Mouse (Mus musculus): ENCODE results near the gene Wtip. TPM values are rescaled to one million over a fixed set of nuclear protein-coding genes. Genes with fewer than 3 reads are reported as not detected.
"Not testable (repeated sequence)": the region's sequence is repeated elsewhere in the genome, so short reads cannot be mapped to it uniquely, and the experiment has no call there.

The Wtip gene
- 0.07 and 0.09 TPM in 2 replicates for polyA plus RNA-seq (2012)

DNA sequence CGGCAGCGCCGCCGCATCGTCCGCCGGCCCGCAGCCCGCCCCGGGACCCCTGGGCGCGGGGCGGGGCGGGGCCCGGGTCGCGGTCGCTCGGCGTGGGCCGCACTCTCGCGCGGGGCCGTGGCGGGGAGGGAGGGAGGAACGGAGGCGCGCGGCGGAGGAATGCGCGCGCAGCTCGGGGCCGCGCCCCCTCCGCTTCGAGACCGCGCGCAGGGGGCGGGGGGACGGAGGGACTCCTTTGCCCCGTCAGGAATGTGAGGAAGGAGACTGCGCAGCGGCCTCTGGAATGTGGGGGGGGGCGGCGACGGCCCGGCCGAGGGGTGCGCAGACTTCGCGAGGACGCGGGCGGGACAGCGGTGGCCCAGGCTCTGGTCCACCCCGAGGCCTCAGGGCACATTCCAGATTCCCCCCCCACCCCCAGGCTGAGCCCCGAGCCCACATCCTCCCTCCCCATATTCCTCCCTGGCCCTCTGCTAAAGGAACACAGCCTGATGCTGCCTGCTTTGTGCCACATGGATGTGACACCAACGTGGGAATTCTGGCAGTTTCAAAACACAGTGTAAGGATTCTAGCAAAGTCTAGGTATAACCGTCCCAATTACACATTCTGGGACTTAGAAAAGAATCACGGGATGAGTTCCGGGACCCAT lies at the start of gene Wtip:
Gene Wtip (minus strand): TSS at position 152 of the 646 bp plus-strand sequence.
- Histone ChIP-seq H3K36me3 (ENCODE audit: control insufficient read depth) (no peaks in the 10 kb centered on the region), H3K27me3 (ENCODE audit: control insufficient read depth) (peaks cover 55% of the 10 kb centered on the region), H3K4me1 (ENCODE audit: control insufficient read depth) (no peaks in the 10 kb centered on the region), H3K4me3 (replicated peaks) (peak within 1 kb of the TSS; percentile 49), H3K9me3 (ENCODE audit: control insufficient read depth, low read length) (no peaks in the 10 kb centered on the region)
- no peak for TF ChIP-seq TAL1 (IDR thresholded peaks at IDR 0.05; ENCODE audit: low read length)
- no peak for TF ChIP-seq GATA1 (IDR thresholded peaks at IDR 0.05; ENCODE audit: low read length)

DNA sequence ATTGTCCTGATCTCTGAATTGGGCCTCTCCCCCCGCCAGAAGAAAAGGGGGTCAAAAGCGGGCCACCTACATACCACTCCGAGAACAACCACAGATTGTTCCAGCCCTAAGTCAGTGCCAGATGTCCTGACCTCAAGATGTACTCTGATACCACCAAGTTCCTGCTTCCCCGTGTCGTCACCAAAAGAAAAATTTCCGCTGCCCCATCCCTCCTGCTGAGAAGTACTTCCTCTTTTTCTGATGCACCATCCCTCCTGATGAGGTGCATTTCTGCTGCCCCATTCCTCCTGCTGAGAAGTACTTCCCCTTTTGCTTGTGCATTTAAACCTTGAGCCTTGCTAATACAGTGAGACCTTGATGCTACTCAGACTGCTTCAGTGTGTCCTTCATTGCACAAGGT lies 43.2 kb upstream of the Wtip start:
- not testable (repeated sequence) for H3K4me1 ChIP-seq (ENCODE audit: control insufficient read depth); H3K9me3 ChIP-seq (ENCODE audit: control insufficient read depth, low read length); H3K27me3 ChIP-seq (ENCODE audit: control insufficient read depth); H3K4me3 ChIP-seq (replicated peaks); H3K36me3 ChIP-seq (ENCODE audit: control insufficient read depth)

DNA sequence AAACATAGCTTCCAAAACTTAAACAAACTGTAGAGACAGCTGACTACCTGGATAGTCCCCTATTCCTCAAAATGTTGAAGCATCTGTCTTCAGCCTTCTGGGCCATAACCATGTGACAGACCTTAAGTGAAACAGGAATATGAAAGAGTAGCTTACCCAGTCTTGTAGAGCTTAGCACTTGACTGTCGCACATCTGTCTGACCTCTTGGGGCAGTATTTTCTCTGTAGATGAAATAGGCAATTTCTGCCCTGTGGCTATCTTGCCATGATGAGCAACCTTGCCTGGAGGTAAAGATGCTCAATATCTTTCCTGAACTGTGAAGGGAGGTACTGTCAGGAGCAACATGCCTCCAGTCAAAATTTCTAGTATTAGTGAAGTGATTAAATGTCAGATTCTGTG lies 39.2 kb upstream of the Wtip start:
- Histone ChIP-seq H3K4me1 (ENCODE audit: control insufficient read depth) (peaks cover 12% of the 10 kb centered on the region), H3K36me3 (ENCODE audit: control insufficient read depth) (no peaks in the 10 kb centered on the region), H3K9me3 (ENCODE audit: control insufficient read depth, low read length) (peaks cover 5% of the 10 kb centered on the region), H3K27me3 (ENCODE audit: control insufficient read depth) (no peaks in the 10 kb centered on the region; the same call in 1 of the 2 replicates), H3K4me3 (replicated peaks) (no peak overlapping the region)
- TF ChIP-seq TAL1 (IDR thresholded peaks at IDR 0.05; ENCODE audit: low read length) (no peak), GATA1 (IDR thresholded peaks at IDR 0.05; ENCODE audit: low read length) (no peak)

DNA sequence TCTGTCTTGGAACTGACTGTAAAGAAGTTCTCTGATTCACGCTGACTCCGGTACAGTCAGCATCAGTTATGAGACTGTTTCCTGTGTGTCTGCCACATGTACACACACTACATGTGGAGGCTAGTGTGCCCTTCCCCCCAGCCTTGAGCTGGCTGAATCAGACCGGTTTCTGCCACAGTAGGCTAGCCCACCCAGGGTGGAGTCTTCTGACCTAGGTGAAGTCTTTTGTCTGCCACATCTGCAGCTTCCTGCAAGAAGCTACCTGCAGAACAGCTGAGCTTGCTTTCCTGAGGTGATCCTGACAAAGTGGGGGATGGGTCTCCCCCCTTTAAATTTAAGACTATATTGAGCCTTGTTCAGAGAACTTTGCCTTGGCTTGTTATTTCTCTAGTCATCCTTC lies 36.4 kb upstream of the Wtip start, which contains the start of gene Uba2:
Gene Uba2 (minus strand): TSS at position 146 of the 400 bp plus-strand sequence.
- Histone ChIP-seq H3K4me3 (replicated peaks) (peak within 1 kb of the TSS; percentile 99), H3K36me3 (ENCODE audit: control insufficient read depth) (peaks cover 21% of the 10 kb centered on the region), H3K27me3 (ENCODE audit: control insufficient read depth) (no peaks in the 10 kb centered on the region; the same call in 1 of the 2 replicates), H3K9me3 (ENCODE audit: control insufficient read depth, low read length) (no peaks in the 10 kb centered on the region), H3K4me1 (ENCODE audit: control insufficient read depth) (peaks cover 25% of the 10 kb centered on the region)
- no peak for TF ChIP-seq TAL1 (IDR thresholded peaks at IDR 0.05; ENCODE audit: low read length)

DNA sequence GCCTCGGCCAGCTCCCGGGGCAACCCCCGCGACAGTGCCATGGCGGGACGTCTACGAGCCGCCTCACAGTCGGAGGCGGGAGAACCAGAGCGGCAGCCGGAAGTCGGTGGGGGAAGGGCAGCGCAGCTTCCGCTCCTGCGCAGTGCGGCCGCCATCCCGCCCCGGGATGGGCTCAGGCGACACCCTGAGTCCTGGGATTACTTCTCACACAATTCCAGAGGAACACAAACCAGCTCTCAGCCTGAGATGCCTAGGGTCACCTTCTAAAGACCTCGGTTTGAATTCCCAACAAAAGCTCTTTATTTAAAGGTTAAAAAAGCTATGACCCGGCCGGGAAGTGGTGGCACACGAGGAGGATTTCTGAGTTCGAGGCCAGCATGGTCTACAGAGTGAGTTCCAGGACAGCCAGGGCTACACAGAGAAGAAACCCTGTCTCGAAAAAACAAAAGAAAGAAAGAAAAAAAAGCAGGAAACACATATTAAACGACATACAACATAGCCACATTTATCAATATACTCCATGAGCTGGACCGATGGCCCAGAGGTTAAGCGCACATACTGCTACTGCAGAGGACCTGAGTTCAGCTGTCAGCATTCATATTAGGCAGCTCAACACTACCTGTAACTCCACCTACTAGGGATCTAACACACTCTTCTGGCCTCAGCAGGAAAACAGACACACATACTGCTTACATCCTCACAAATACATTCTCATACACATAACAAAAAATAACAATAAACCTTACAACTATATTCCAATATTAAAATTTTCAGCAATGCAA lies 35.6 kb upstream of the Wtip start:
- H3K36me3 ChIP-seq (ENCODE audit: control insufficient read depth): peaks cover 28% of the 10 kb centered on the region
- peaks cover 25% of the 10 kb centered on the region for H3K4me1 ChIP-seq (ENCODE audit: control insufficient read depth)
- H3K9me3 ChIP-seq (ENCODE audit: control insufficient read depth, low read length): no peaks in the 10 kb centered on the region
- peak overlapping the region; percentile 99 for H3K4me3 ChIP-seq (replicated peaks)
- no peaks in the 10 kb centered on the region; the same call in 1 of the 2 replicates for H3K27me3 ChIP-seq (ENCODE audit: control insufficient read depth)
- TF ChIP-seq TAL1 (IDR thresholded peaks at IDR 0.05; ENCODE audit: low read length): no peak
- no peak for TF ChIP-seq GATA1 (IDR thresholded peaks at IDR 0.05; ENCODE audit: low read length)

DNA sequence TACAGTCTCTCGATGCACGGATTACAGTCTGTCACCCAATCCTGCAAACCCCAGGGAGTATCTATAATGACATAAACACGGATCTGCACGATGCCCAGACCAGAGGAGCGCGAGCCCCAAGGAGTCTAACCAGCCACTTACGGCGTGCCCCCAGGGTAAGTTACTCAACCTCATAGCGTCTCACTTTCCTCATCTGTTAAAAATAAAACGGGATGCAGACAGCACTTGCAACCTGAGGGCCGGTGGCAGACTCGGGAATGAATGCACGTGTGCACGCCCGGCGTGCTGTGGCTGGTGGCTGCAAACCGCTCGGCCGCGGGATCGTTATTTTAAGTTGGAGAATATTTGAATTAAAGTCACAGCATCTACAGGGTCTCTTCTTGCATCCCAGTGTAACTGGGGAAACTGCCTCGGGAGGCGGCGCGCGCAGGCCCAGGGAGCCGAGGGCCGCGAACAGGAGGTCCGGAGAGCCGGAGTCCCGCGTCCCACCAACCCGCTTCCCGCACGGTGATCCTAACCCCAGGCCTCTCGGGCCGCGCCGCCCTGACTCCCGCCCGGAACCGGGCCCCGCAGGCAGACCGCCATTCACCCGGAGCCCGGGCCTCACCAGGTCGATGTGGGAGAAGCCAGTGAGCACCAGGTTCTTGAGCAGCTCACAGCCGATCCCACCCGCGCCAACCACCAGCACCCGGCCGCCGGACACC lies 34.9 kb upstream of the Wtip start:
- Histone ChIP-seq H3K9me3 (ENCODE audit: control insufficient read depth, low read length) (no peaks in the 10 kb centered on the region), H3K4me3 (replicated peaks) (peak overlapping the region; percentile 99), H3K4me1 (ENCODE audit: control insufficient read depth) (peaks cover 25% of the 10 kb centered on the region), H3K27me3 (ENCODE audit: control insufficient read depth) (no peaks in the 10 kb centered on the region), H3K36me3 (ENCODE audit: control insufficient read depth) (peaks cover 35% of the 10 kb centered on the region)
- TF ChIP-seq TAL1 (IDR thresholded peaks at IDR 0.05; ENCODE audit: low read length): no peak
- no peak for TF ChIP-seq GATA1 (IDR thresholded peaks at IDR 0.05; ENCODE audit: low read length)

DNA sequence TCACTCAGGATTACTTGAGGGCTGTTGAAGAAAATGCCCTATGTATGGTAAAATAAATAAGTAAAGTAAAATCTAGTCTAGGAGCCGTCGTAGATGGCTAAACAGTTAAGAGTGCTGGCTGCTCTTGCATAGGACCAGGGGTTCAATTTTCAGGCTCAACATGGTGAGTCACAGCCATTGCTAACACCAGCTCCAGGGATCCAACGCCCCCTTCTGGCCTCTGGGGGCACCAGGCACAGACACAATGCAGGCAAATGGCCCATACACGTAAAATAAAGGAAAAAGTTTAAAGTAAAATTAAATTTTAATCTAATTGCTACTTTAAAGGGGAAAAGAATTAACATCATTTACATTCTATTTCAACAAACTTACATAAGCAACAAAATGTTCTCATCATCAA lies 33.8 kb upstream of the Wtip start:
- TF ChIP-seq TAL1 (IDR thresholded peaks at IDR 0.05; ENCODE audit: low read length): no peak
- TF ChIP-seq GATA1 (IDR thresholded peaks at IDR 0.05; ENCODE audit: low read length): no peak
- Histone ChIP-seq H3K4me3 (replicated peaks) (peak overlapping the region; percentile 99), H3K9me3 (ENCODE audit: control insufficient read depth, low read length) (no peaks in the 10 kb centered on the region), H3K4me1 (ENCODE audit: control insufficient read depth) (peaks cover 25% of the 10 kb centered on the region), H3K27me3 (ENCODE audit: control insufficient read depth) (no peaks in the 10 kb centered on the region), H3K36me3 (ENCODE audit: control insufficient read depth) (peaks cover 46% of the 10 kb centered on the region)

DNA sequence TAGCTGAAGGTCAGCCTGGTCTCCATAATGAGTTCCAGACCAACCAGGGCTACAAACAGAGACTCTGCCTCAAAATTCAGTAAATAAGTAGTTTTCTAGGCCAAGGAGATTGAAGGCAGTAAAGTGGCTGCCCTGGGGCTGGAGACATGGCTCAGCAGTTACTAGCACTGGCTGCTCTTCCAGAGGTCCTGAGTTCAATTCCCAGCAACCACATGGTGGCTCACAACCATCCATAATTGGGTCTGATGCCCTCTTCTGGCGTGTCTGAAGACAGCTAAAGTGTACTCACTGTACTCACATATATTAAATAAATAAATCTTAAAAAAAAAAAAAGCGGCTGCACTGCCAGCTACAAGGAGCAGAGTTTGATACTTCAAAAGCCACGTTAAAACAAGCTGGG lies 32.9 kb upstream of the Wtip start:
- peaks cover 55% of the 10 kb centered on the region for H3K36me3 ChIP-seq (ENCODE audit: control insufficient read depth)
- peaks cover 25% of the 10 kb centered on the region for H3K4me1 ChIP-seq (ENCODE audit: control insufficient read depth)
- no peaks in the 10 kb centered on the region for H3K27me3 ChIP-seq (ENCODE audit: control insufficient read depth)
- peak overlapping the region; percentile 99 for H3K4me3 ChIP-seq (replicated peaks)
- no peaks in the 10 kb centered on the region for H3K9me3 ChIP-seq (ENCODE audit: control insufficient read depth, low read length)
- TF ChIP-seq TAL1 (IDR thresholded peaks at IDR 0.05; ENCODE audit: low read length) (no peak), GATA1 (IDR thresholded peaks at IDR 0.05; ENCODE audit: low read length) (no peak)

DNA sequence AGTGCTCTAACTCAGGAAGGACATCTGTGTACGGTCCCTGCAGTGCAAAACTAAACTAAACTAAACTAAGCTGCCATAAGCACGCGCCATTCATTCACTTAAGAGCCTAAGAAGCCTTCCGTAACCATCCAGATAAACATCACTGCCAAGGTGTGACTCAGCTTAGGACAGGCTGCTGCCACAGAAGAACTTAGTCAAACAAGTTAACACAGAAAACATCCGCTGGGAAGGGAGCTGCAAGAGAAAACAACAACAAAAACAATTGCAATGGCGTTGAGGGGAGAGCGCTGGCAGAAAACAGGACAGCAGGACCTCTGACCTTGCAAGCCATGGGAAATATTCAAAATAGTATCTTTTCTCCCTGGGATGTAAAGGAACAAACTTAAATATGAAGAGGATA lies 31.6 kb upstream of the Wtip start:
- H3K9me3 ChIP-seq (ENCODE audit: control insufficient read depth, low read length): no peaks in the 10 kb centered on the region
- no peak overlapping the region for H3K4me3 ChIP-seq (replicated peaks)
- TF ChIP-seq GATA1 (IDR thresholded peaks at IDR 0.05; ENCODE audit: low read length) (no peak), TAL1 (IDR thresholded peaks at IDR 0.05; ENCODE audit: low read length) (no peak)
- peaks cover 67% of the 10 kb centered on the region for H3K36me3 ChIP-seq (ENCODE audit: control insufficient read depth)
- no peaks in the 10 kb centered on the region for H3K27me3 ChIP-seq (ENCODE audit: control insufficient read depth)
- peaks cover 25% of the 10 kb centered on the region for H3K4me1 ChIP-seq (ENCODE audit: control insufficient read depth)
